Mouse (Mus musculus): Measurements from ENCODE around the gene Nbas. TPM values are rescaled to one million over a fixed set of nuclear protein-coding genes. Genes with fewer than 3 reads are reported as not detected.

The Nbas gene
- total RNA-seq, 1 experiment, result 32.2 TPM

DNA sequence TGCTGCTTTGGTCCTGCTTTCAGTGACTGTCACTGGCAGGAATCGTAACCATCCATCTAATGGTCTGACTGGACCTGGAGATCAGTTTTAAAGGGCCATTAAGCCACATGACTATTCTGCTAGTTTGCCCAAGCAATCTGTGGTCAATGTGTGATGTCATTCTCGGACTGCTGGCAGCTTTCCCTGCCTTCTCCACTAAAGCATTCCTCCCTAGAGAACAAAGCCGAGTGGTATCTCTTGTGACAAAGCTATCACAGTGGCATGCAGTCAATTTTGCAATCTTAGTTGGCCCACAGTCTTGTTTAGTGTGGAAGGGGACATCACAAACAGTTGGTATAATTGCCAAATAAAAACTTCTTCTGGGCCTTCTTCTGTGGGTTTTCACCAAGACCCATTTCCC lies 13.9 kb upstream of the Nbas start:
- no peaks in the 10 kb centered on the region for H3K36me3 ChIP-seq (ENCODE audit: control insufficient read depth, insufficient read depth, low read length, poor library complexity, severe bottlenecking)
- H3K4me3 ChIP-seq (ENCODE audit: insufficient read depth in 1 of 2, low read depth in 1 of 2, low read length in 2 of 2, poor library complexity in 1 of 2, severe bottlenecking in 1 of 2), result no peak overlapping the region
- no peak overlapping the region for H3K27ac ChIP-seq (ENCODE audit: insufficient read depth, low read depth, low read length, poor library complexity, severe bottlenecking)
- no peak for DNase-seq (ENCODE audit: low read depth, low spot score)
- no peaks in the 10 kb centered on the region for H3K9me3 ChIP-seq (ENCODE audit: control insufficient read depth, insufficient read depth, low read depth, low read length)
- in situ Hi-C loops (cut with MboI; ENCODE audit: low sequenced_read_pairs in 2 of 2, unreplicated experiment in 2 of 2), result no loop called here
- 0 out of 4 replicates have a peak, but pooled peaks cover 0 to 2% of the 10 kb centered on the region in 2 experiments for H3K4me1 ChIP-seq (ENCODE audit: control insufficient read depth in 2 of 2, insufficient read depth in 2 of 2, low read length in 2 of 2, poor library complexity in 1 of 2)
- no peak overlapping the region for H3K9ac ChIP-seq (ENCODE audit: insufficient read depth, low read depth, low read length, poor library complexity, severe bottlenecking)
- no peak for TF ChIP-seq HCFC1 (IDR thresholded peaks at IDR 0.05; ENCODE audit: borderline replicate concordance, insufficient read depth, low read length)
- TF ChIP-seq ZNF384 (IDR thresholded peaks at IDR 0.05; ENCODE audit: low read depth, low read length), result no peak

DNA sequence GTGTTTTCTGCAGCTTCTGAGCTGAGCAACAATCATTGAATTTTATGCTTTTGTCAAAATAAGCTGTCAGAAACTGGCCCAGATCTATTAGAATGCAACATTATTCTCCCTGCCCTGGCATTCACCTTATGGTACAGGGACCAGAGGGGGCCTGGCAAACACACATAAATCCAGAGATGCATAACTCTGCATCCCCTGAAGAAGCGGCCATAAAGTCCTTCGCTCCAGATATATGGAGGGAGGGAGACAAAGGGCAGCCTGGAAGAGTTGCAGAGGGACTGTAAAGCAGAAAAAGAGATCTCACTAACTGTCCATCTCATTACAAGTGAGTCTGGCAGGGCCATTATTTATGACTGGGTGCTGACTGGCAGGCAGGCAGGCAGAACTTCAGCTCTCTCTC lies 13.2 kb upstream of the Nbas start:
- DNase-seq (ENCODE audit: low read depth, low spot score), result no peak
- in situ Hi-C loops (cut with MboI; ENCODE audit: low sequenced_read_pairs in 2 of 2, unreplicated experiment in 2 of 2), result no loop called here
- Histone ChIP-seq H3K27ac (ENCODE audit: insufficient read depth, low read depth, low read length, poor library complexity, severe bottlenecking) (no peak overlapping the region), H3K36me3 (ENCODE audit: control insufficient read depth, insufficient read depth, low read length, poor library complexity, severe bottlenecking) (no peaks in the 10 kb centered on the region), H3K4me1 (ENCODE audit: control insufficient read depth in 2 of 2, insufficient read depth in 2 of 2, low read length in 2 of 2, poor library complexity in 1 of 2) (0 out of 4 replicates have a peak, but pooled peaks cover 0 to 2% of the 10 kb centered on the region in 2 experiments), H3K9me3 (ENCODE audit: control insufficient read depth, insufficient read depth, low read depth, low read length) (no peaks in the 10 kb centered on the region), H3K4me3 (ENCODE audit: insufficient read depth in 1 of 2, low read depth in 1 of 2, low read length in 2 of 2, poor library complexity in 1 of 2, severe bottlenecking in 1 of 2) (no peak overlapping the region), H3K9ac (ENCODE audit: insufficient read depth, low read depth, low read length, poor library complexity, severe bottlenecking) (no peak overlapping the region)
- TF ChIP-seq MAFK (IDR thresholded peaks at IDR 0.05; ENCODE audit: insufficient read depth, low read depth, low read length), result no peak
- TF ChIP-seq HCFC1 (IDR thresholded peaks at IDR 0.05; ENCODE audit: borderline replicate concordance, insufficient read depth, low read length), result no peak
- TF ChIP-seq CHD2 (IDR thresholded peaks at IDR 0.05; ENCODE audit: low read depth, low read length), result no peak
- no peak for TF ChIP-seq ZC3H11A (IDR thresholded peaks at IDR 0.05; ENCODE audit: borderline replicate concordance, low read depth, low read length)
- no peak for TF ChIP-seq ZNF384 (IDR thresholded peaks at IDR 0.05; ENCODE audit: low read depth, low read length)

GRCm38 (mm10) chr12:13268412-13268811 lies 521 bp upstream of the Nbas start:
- Histone ChIP-seq H3K4me1 (ENCODE audit: control insufficient read depth in 2 of 2, insufficient read depth in 2 of 2, low read length in 2 of 2, poor library complexity in 1 of 2) (no peaks in the 10 kb centered on the region), H3K9ac (ENCODE audit: insufficient read depth, low read depth, low read length, poor library complexity, severe bottlenecking) (no peak overlapping the region), H3K9me3 (ENCODE audit: control insufficient read depth, insufficient read depth, low read depth, low read length) (no peaks in the 10 kb centered on the region), H3K27ac (ENCODE audit: insufficient read depth, low read depth, low read length, poor library complexity, severe bottlenecking) (no peak overlapping the region), H3K36me3 (ENCODE audit: control insufficient read depth, insufficient read depth, low read length, poor library complexity, severe bottlenecking) (no peaks in the 10 kb centered on the region), H3K4me3 (ENCODE audit: insufficient read depth in 1 of 2, low read depth in 1 of 2, low read length in 2 of 2, poor library complexity in 1 of 2, severe bottlenecking in 1 of 2) (peak overlapping the region in 1 of 2 experiments; percentile 86; a peak in 2 of 4 replicates)
- TF ChIP-seq MAFK (IDR thresholded peaks at IDR 0.05; ENCODE audit: insufficient read depth, low read depth, low read length) (no peak), ZNF384 (IDR thresholded peaks at IDR 0.05; ENCODE audit: low read depth, low read length) (no peak), CHD2 (IDR thresholded peaks at IDR 0.05; ENCODE audit: low read depth, low read length) (no peak), HCFC1 (IDR thresholded peaks at IDR 0.05; ENCODE audit: borderline replicate concordance, insufficient read depth, low read length) (no peak), ZC3H11A (IDR thresholded peaks at IDR 0.05; ENCODE audit: borderline replicate concordance, low read depth, low read length) (no peak)
- DNase-seq (ENCODE audit: low read depth, low spot score), result no peak
- in situ Hi-C loops (cut with MboI; ENCODE audit: low sequenced_read_pairs in 2 of 2, unreplicated experiment in 2 of 2), result no loop called here

GRCm38 (mm10) chr12:13269570-13270390 lies 847 bp downstream of the Nbas start:
- DNase-seq (ENCODE audit: low read depth, low spot score), result no peak
- no peak overlapping the region for H3K27ac ChIP-seq (ENCODE audit: insufficient read depth, low read depth, low read length, poor library complexity, severe bottlenecking)

More at GRCm38 (mm10) chr12:13269570-13270390, 847 bp downstream of the Nbas start:
- Histone ChIP-seq H3K9ac (ENCODE audit: insufficient read depth, low read depth, low read length, poor library complexity, severe bottlenecking) (peak overlapping the region; percentile 89), H3K4me1 (ENCODE audit: control insufficient read depth in 2 of 2, insufficient read depth in 2 of 2, low read length in 2 of 2, poor library complexity in 1 of 2) (no peaks in the 10 kb centered on the region), H3K4me3 (ENCODE audit: insufficient read depth in 1 of 2, low read depth in 1 of 2, low read length in 2 of 2, poor library complexity in 1 of 2, severe bottlenecking in 1 of 2) (peak overlapping the region; percentile 86 to 89), H3K36me3 (ENCODE audit: control insufficient read depth, insufficient read depth, low read length, poor library complexity, severe bottlenecking) (no peaks in the 10 kb centered on the region), H3K9me3 (ENCODE audit: control insufficient read depth, insufficient read depth, low read depth, low read length) (no peaks in the 10 kb centered on the region)
- in situ Hi-C loops (cut with MboI; ENCODE audit: low sequenced_read_pairs in 2 of 2, unreplicated experiment in 2 of 2), result no loop called here
- TF ChIP-seq CHD2 (IDR thresholded peaks at IDR 0.05; ENCODE audit: low read depth, low read length) (no peak), HCFC1 (IDR thresholded peaks at IDR 0.05; ENCODE audit: borderline replicate concordance, insufficient read depth, low read length) (no peak), ZNF384 (IDR thresholded peaks at IDR 0.05; ENCODE audit: low read depth, low read length) (no peak), ZC3H11A (IDR thresholded peaks at IDR 0.05; ENCODE audit: borderline replicate concordance, low read depth, low read length) (no peak)
